Mouse (Mus musculus): ENCODE results near the gene Ppp1r32. TPM values are rescaled to one million over a fixed set of nuclear protein-coding genes. Genes with fewer than 3 reads are reported as not detected.

Gene Ppp1r32
- polyA plus RNA-seq, 1 experiment = 0.04 TPM

GRCm38 (mm10) chr19:10436726-10437125 lies 46.0 kb downstream of the Ppp1r32 start:
- Histone ChIP-seq H3K79me2 (ENCODE audit: control insufficient read depth, insufficient read depth) (no peaks in the 10 kb centered on the region), H3K27me3 (ENCODE audit: control insufficient read depth, insufficient read depth, insufficient read length) (peaks cover 58% of the 10 kb centered on the region), H3ac (ENCODE audit: control insufficient read depth, insufficient read length, low read depth) (no peak overlapping the region), H3K36me3 (ENCODE audit: control insufficient read depth, insufficient read depth) (no peaks in the 10 kb centered on the region), H3K4me3 (ENCODE audit: insufficient read depth, poor library complexity, severe bottlenecking) (no peak overlapping the region), H3K79me3 (ENCODE audit: low read depth) (no peaks in the 10 kb centered on the region)
- TF ChIP-seq MAX (IDR thresholded peaks at IDR 0.05) = no peak

- no peak for TF ChIP-seq MYOD1 (IDR thresholded peaks at IDR 0.05; ENCODE audit: control insufficient read depth, insufficient read length, low read depth)
- TF ChIP-seq CTCF (IDR thresholded peaks at IDR 0.05; ENCODE audit: control insufficient read depth, insufficient read depth, insufficient read length) = peak; percentile 33
- TF ChIP-seq MAX (IDR thresholded peaks at IDR 0.05) = no peak
- TF ChIP-seq MYOG (IDR thresholded peaks at IDR 0.05; ENCODE audit: control insufficient read depth, extremely low read depth, insufficient read length) = no peak
- Histone ChIP-seq H3ac (ENCODE audit: control insufficient read depth, insufficient read length, low read depth) (no peak overlapping the region), H3K79me3 (ENCODE audit: low read depth) (no peaks in the 10 kb centered on the region), H3K4me3 (ENCODE audit: insufficient read depth, poor library complexity, severe bottlenecking) (no peak overlapping the region), H3K27me3 (ENCODE audit: control insufficient read depth, insufficient read depth, insufficient read length) (peaks cover 64% of the 10 kb centered on the region), H3K79me2 (ENCODE audit: control insufficient read depth, insufficient read depth) (no peaks in the 10 kb centered on the region), H3K36me3 (ENCODE audit: control insufficient read depth, insufficient read depth) (no peaks in the 10 kb centered on the region)
Measured at GRCm38 (mm10) chr19:10435908-10436307, 46.8 kb downstream of the Ppp1r32 start.

- no peak for TF ChIP-seq MYOG (IDR thresholded peaks at IDR 0.05; ENCODE audit: control insufficient read depth, extremely low read depth, insufficient read length)
- TF ChIP-seq CTCF (IDR thresholded peaks at IDR 0.05; ENCODE audit: control insufficient read depth, insufficient read depth, insufficient read length) = no peak
- no peak for TF ChIP-seq USF1 (IDR thresholded peaks at IDR 0.05; ENCODE audit: low read depth)
- no peak for TF ChIP-seq FOSL1 (IDR thresholded peaks at IDR 0.05; ENCODE audit: insufficient read depth, low read length, poor library complexity, severe bottlenecking)
- no peak for TF ChIP-seq MYOD1 (IDR thresholded peaks at IDR 0.05; ENCODE audit: control insufficient read depth, insufficient read length, low read depth)
- no peak for TF ChIP-seq MAX (IDR thresholded peaks at IDR 0.05)
- no peak for TF ChIP-seq CEBPB (IDR thresholded peaks at IDR 0.05; ENCODE audit: low read depth)
- no peaks in the 10 kb centered on the region for H3K79me3 ChIP-seq (ENCODE audit: low read depth)
- peaks cover 66% of the 10 kb centered on the region for H3K27me3 ChIP-seq (ENCODE audit: control insufficient read depth, insufficient read depth, insufficient read length)
- no peak overlapping the region for H3ac ChIP-seq (ENCODE audit: control insufficient read depth, insufficient read length, low read depth)
- no peak overlapping the region for H3K4me3 ChIP-seq (ENCODE audit: insufficient read depth, poor library complexity, severe bottlenecking)
- H3K79me2 ChIP-seq (ENCODE audit: control insufficient read depth, insufficient read depth) = no peaks in the 10 kb centered on the region
- no peaks in the 10 kb centered on the region for H3K36me3 ChIP-seq (ENCODE audit: control insufficient read depth, insufficient read depth)
Measured at GRCm38 (mm10) chr19:10434927-10435326, 47.8 kb downstream of the Ppp1r32 start.

GRCm38 (mm10) chr19:10433879-10434540 lies 48.7 kb downstream of the Ppp1r32 start:
- no peaks in the 10 kb centered on the region for H3K79me3 ChIP-seq (ENCODE audit: low read depth)
- H3ac ChIP-seq (ENCODE audit: control insufficient read depth, insufficient read length, low read depth) = no peak overlapping the region
- no peaks in the 10 kb centered on the region for H3K36me3 ChIP-seq (ENCODE audit: control insufficient read depth, insufficient read depth)
- H3K4me3 ChIP-seq (ENCODE audit: insufficient read depth, poor library complexity, severe bottlenecking) = no peak overlapping the region
- H3K79me2 ChIP-seq (ENCODE audit: control insufficient read depth, insufficient read depth) = no peaks in the 10 kb centered on the region
- TF ChIP-seq MYOG (IDR thresholded peaks at IDR 0.05; ENCODE audit: control insufficient read depth, extremely low read depth, insufficient read length) (no peak), CTCF (IDR thresholded peaks at IDR 0.05; ENCODE audit: control insufficient read depth, insufficient read depth, insufficient read length) (no peak), MYOD1 (IDR thresholded peaks at IDR 0.05; ENCODE audit: control insufficient read depth, insufficient read length, low read depth) (no peak), MAX (IDR thresholded peaks at IDR 0.05) (no peak), FOSL1 (IDR thresholded peaks at IDR 0.05; ENCODE audit: insufficient read depth, low read length, poor library complexity, severe bottlenecking) (no peak), CEBPB (IDR thresholded peaks at IDR 0.05; ENCODE audit: low read depth) (no peak), USF1 (IDR thresholded peaks at IDR 0.05; ENCODE audit: low read depth) (no peak)
- H3K27me3 ChIP-seq (ENCODE audit: control insufficient read depth, insufficient read depth, insufficient read length) = peaks cover 68% of the 10 kb centered on the region

- Histone ChIP-seq H3K79me2 (ENCODE audit: control insufficient read depth, insufficient read depth) (no peaks in the 10 kb centered on the region), H3K36me3 (ENCODE audit: control insufficient read depth, insufficient read depth) (no peaks in the 10 kb centered on the region), H3K4me3 (ENCODE audit: insufficient read depth, poor library complexity, severe bottlenecking) (no peak overlapping the region), H3ac (ENCODE audit: control insufficient read depth, insufficient read length, low read depth) (no peak overlapping the region), H3K27me3 (ENCODE audit: control insufficient read depth, insufficient read depth, insufficient read length) (peaks cover 72% of the 10 kb centered on the region), H3K79me3 (ENCODE audit: low read depth) (no peaks in the 10 kb centered on the region)
- TF ChIP-seq MYOD1 (IDR thresholded peaks at IDR 0.05; ENCODE audit: control insufficient read depth, insufficient read length, low read depth) = no peak
- TF ChIP-seq USF1 (IDR thresholded peaks at IDR 0.05; ENCODE audit: low read depth) = no peak
- TF ChIP-seq MYOG (IDR thresholded peaks at IDR 0.05; ENCODE audit: control insufficient read depth, extremely low read depth, insufficient read length) = no peak
- TF ChIP-seq CEBPB (IDR thresholded peaks at IDR 0.05; ENCODE audit: low read depth) = no peak
- TF ChIP-seq MAX (IDR thresholded peaks at IDR 0.05) = no peak
- no peak for TF ChIP-seq CTCF (IDR thresholded peaks at IDR 0.05; ENCODE audit: control insufficient read depth, insufficient read depth, insufficient read length)
- TF ChIP-seq FOSL1 (IDR thresholded peaks at IDR 0.05; ENCODE audit: insufficient read depth, low read length, poor library complexity, severe bottlenecking) = no peak
Measured at GRCm38 (mm10) chr19:10433225-10433624, 49.5 kb downstream of the Ppp1r32 start.

- Histone ChIP-seq H3K79me3 (ENCODE audit: low read depth) (no peaks in the 10 kb centered on the region), H3K36me3 (ENCODE audit: control insufficient read depth, insufficient read depth) (no peaks in the 10 kb centered on the region), H3K4me3 (ENCODE audit: insufficient read depth, poor library complexity, severe bottlenecking) (no peak overlapping the region), H3K27me3 (ENCODE audit: control insufficient read depth, insufficient read depth, insufficient read length) (peaks cover 79% of the 10 kb centered on the region), H3ac (ENCODE audit: control insufficient read depth, insufficient read length, low read depth) (no peak overlapping the region), H3K79me2 (ENCODE audit: control insufficient read depth, insufficient read depth) (no peaks in the 10 kb centered on the region)
- TF ChIP-seq CTCF (IDR thresholded peaks at IDR 0.05; ENCODE audit: control insufficient read depth, insufficient read depth, insufficient read length) = no peak
- no peak for TF ChIP-seq CEBPB (IDR thresholded peaks at IDR 0.05; ENCODE audit: low read depth)
- TF ChIP-seq FOSL1 (IDR thresholded peaks at IDR 0.05; ENCODE audit: insufficient read depth, low read length, poor library complexity, severe bottlenecking) = no peak
- TF ChIP-seq MAX (IDR thresholded peaks at IDR 0.05) = no peak
- no peak for TF ChIP-seq MYOG (IDR thresholded peaks at IDR 0.05; ENCODE audit: control insufficient read depth, extremely low read depth, insufficient read length)
- TF ChIP-seq MYOD1 (IDR thresholded peaks at IDR 0.05; ENCODE audit: control insufficient read depth, insufficient read length, low read depth) = no peak
- no peak for TF ChIP-seq USF1 (IDR thresholded peaks at IDR 0.05; ENCODE audit: low read depth)
Measured at GRCm38 (mm10) chr19:10431841-10432240, 50.9 kb downstream of the Ppp1r32 start.
